Mouse (Mus musculus) stomach, embryonic 14.5 days (tissue): ENCODE measurements around the gene Man2a2. TPM values are rescaled to one million over a fixed set of nuclear protein-coding genes. Genes with fewer than 3 reads are reported as not detected.
A peak's percentile ranks its signal among the peaks of the same experiment; 100 is the strongest.
"Not testable (repeated sequence)": the region's sequence is repeated elsewhere in the genome, so short reads cannot be mapped to it uniquely, and the experiment has no call there.

Source experiments
- ATAC-seq: fragments of 200-750 bp; cut with Nextera tagmentation; 2 replicates; pipeline ENCODE4 v1.8.0; 2017; ENCODE audit warnings: low read depth, moderate TSS enrichment; ENCODE audit not compliant: insufficient number of reproducible peaks, insufficient read depth, low FRiP score
- H3K27ac ChIP-seq: fragments of 300-500 bp; sonication (generic); 2 replicates; pipeline ENCODE4 v1.5.1; 2014; ENCODE audit warnings: mild to moderate bottlenecking, low read length, moderate library complexity, mixed read lengths
- H3K27me3 ChIP-seq: fragments of 300-500 bp; sonication (generic); 2 replicates; pipeline ENCODE4 v1.6.1; 2014; ENCODE audit warnings: low read length, control low read depth, mixed read lengths; ENCODE audit not compliant: control insufficient read depth, insufficient read depth
- H3K36me3 ChIP-seq: fragments of 300-500 bp; sonication (generic); 2 replicates; pipeline ENCODE4 v1.6.1; 2014; ENCODE audit warnings: mild to moderate bottlenecking, control low read depth, low read length, moderate library complexity, mixed read lengths; ENCODE audit not compliant: control insufficient read depth, insufficient read depth
- H3K4me1 ChIP-seq: fragments of 300-500 bp; sonication (generic); 2 replicates; pipeline ENCODE4 v1.6.1; 2014; ENCODE audit warnings: low read length, control low read depth, mixed read lengths; ENCODE audit not compliant: control insufficient read depth, insufficient read depth
- H3K4me2 ChIP-seq: fragments of 300-500 bp; sonication (generic); replicated peaks from 2 replicates; pipeline ENCODE4 v1.6.1; 2014; ENCODE audit warnings: low read depth, low read length, control low read depth
- H3K4me3 ChIP-seq: fragments of 300-500 bp; sonication (generic); 2 replicates; pipeline ENCODE4 v1.5.1; 2014; ENCODE audit warnings: low read depth, low read length, control low read depth
- H3K9ac ChIP-seq: fragments of 300-500 bp; sonication (generic); replicated peaks from 2 replicates; pipeline ENCODE4 v1.6.1; 2014; ENCODE audit warnings: low read depth, mild to moderate bottlenecking, control low read depth, low read length, moderate library complexity, mixed read lengths
- H3K9me3 ChIP-seq: fragments of 300-500 bp; sonication (generic); 2 replicates; pipeline ENCODE4 v1.6.1; 2016; ENCODE audit warnings: low read depth, low read length, control low read depth; ENCODE audit not compliant: control insufficient read depth
- WGBS: fragments of 180-500 bp; shearing (Covaris S2); extraction: QIAGEN DNeasy Blood & Tissue Kit; methylation state at CpG from one replicate; pipeline ENCODE4 v1.1.7; 2014; 5-methylcytosine and 5-hydroxymethylcytosine counted together
- polyA plus RNA-seq: library from polyadenylated mRNA; unstranded; fragments of >200 nt; fragmentation: Nextera tagmentation; extraction: Ambion mirVana; gene quantifications from 2 replicates; pipeline ENCODE4 v1.2.1, GENCODE M21; 2014

Gene Man2a2
- polyA plus RNA-seq, 1 experiment from 2014 or later: 19.8 TPM

- Histone ChIP-seq H3K9me3 (no peaks in the 10 kb centered on the region), H3K4me1 (no peaks in the 10 kb centered on the region), H3K27ac (no peak overlapping the region), H3K4me2 (no peak overlapping the region), H3K9ac (no peak overlapping the region), H3K36me3 (peaks cover 90% of the 10 kb centered on the region), H3K4me3 (no peak overlapping the region), H3K27me3 (no peaks in the 10 kb centered on the region)
- no peak for ATAC-seq
- 94% methylated on average over 19 of the region's 19 CpGs for WGBS
These were observed 39.7 kb downstream of the Man2a2 start for GRCm38 (mm10) chr7:80331433-80331832.

DNA sequence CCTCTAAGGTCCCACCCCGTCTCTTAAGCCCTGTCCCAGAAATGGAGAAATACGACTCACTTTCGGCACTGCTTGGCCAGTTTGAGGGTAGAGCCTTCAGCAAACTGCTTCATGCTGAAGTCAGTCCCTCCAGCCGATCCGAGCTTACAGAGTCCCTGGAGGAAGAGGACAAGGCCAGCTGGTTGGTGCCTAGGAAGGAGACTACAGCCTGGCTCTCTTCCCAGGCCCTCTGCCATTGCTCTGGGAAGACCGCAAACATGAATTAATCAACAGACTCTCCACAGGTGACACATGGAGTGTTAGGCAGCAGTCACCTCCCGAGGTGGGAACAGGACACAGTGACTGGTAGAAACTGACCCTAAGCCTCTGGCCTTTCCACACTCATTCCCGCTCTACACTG, 40.9 kb downstream of the Man2a2 start:
- 86% methylated on average over 8 of the region's 8 CpGs for WGBS
- peaks cover under 1% of the 10 kb centered on the region; the same call in 1 of the 2 replicates for H3K4me1 ChIP-seq
- no peak overlapping the region for H3K9ac ChIP-seq
- no peak overlapping the region for H3K4me3 ChIP-seq
- no peak overlapping the region for H3K27ac ChIP-seq
- H3K27me3 ChIP-seq: no peaks in the 10 kb centered on the region
- peaks cover 89% of the 10 kb centered on the region for H3K36me3 ChIP-seq
- H3K9me3 ChIP-seq: no peaks in the 10 kb centered on the region
- no peak overlapping the region for H3K4me2 ChIP-seq
- ATAC-seq: no peak

- ATAC-seq: no peak
- Histone ChIP-seq H3K4me2 (no peak overlapping the region), H3K4me3 (no peak overlapping the region), H3K4me1 (peaks cover 11% of the 10 kb centered on the region; the same call in 1 of the 2 replicates), H3K27me3 (no peaks in the 10 kb centered on the region), H3K9me3 (no peaks in the 10 kb centered on the region), H3K9ac (no peak overlapping the region), H3K36me3 (peaks cover 56% of the 10 kb centered on the region), H3K27ac (no peak overlapping the region)
- WGBS: 94% methylated on average over 17 of the region's 19 CpGs
These were observed 45.1 kb downstream of the Man2a2 start for GRCm38 (mm10) chr7:80326076-80326475.

DNA sequence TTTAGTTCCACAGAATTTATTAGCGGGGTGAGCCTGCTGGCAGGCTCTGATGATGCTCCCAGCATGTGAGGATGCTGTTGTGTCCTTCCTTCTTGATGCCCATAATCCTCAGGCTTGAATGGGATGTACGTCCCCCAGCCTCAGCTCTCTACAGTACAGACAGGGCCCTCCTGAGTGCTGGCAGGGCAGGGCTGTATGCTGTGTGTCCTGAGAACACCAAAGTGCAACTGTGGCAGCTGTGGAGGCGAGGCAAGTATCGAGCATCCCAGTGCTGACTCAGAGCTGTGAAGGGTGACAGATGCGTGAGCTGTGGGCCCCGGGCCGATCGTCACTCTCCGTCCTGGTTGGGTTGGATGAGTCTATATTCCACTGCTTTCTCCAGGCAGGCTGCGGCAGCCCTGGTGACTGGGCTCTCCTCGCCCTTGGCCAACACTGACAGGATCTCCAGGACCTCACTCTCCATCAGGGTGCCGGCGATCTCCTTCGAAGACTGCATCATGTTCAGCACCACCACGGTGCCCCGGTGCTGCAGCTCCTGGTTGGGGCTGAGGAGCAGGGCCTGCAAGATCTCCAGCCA, 45.8 kb downstream of the Man2a2 start:
- no peak overlapping the region for H3K9ac ChIP-seq
- peaks cover 49% of the 10 kb centered on the region for H3K36me3 ChIP-seq
- H3K4me3 ChIP-seq: no peak overlapping the region
- H3K4me1 ChIP-seq: peaks cover 11% of the 10 kb centered on the region; the same call in 1 of the 2 replicates
- no peak for ATAC-seq
- no peaks in the 10 kb centered on the region for H3K27me3 ChIP-seq
- H3K4me2 ChIP-seq: no peak overlapping the region
- 93% methylated on average over 16 of the region's 16 CpGs for WGBS
- H3K27ac ChIP-seq: peak overlapping the region; percentile 39; the same call in 1 of the 2 replicates
- H3K9me3 ChIP-seq: no peaks in the 10 kb centered on the region

DNA sequence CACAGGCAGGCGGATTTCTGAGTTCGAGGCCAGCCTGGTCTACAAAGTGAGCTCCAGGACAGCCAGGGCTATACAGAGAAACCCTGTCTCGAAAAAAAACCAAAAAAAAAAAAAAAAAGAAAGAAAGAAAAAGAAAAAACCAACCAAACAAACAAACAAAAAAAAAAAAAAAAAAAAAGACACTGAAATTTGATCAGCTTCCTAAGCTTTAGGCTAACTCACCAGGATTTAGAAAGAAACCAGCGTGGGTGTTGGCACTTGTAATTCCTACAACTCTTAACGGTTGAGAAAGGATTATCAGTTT, 46.4 kb downstream of the Man2a2 start:
- 0 out of 2 replicates have a peak overlapping the region, but pooled peaks have one; percentile 15 for H3K4me2 ChIP-seq

GRCm38 (mm10) chr7:80324043-80324815, 46.9 kb downstream of the Man2a2 start, which contains the start of gene Rccd1:
Gene Rccd1 (minus strand): TSS chr7:80324454.
- WGBS: 2% methylated on average over 38 of the region's 38 CpGs
- H3K4me3 ChIP-seq: peak within 1 kb of the TSS; percentile 54
- H3K4me2 ChIP-seq: peak within 1 kb of the TSS; percentile 85
- H3K27ac ChIP-seq: peak within 1 kb of the TSS; percentile 86
- ATAC-seq: peak; percentile 99
- H3K27me3 ChIP-seq: no peaks in the 10 kb centered on the region
- no peaks in the 10 kb centered on the region for H3K9me3 ChIP-seq
- H3K9ac ChIP-seq: peak within 1 kb of the TSS; percentile 57
- H3K4me1 ChIP-seq: peaks cover 11% of the 10 kb centered on the region; the same call in 1 of the 2 replicates
- H3K36me3 ChIP-seq: peaks cover 37% of the 10 kb centered on the region

More for the DNA sequence above, 46.4 kb downstream of the Man2a2 start:
- 40% methylated on average over 5 of the region's 5 CpGs for WGBS
- H3K27me3 ChIP-seq, ATAC-seq, H3K9ac ChIP-seq, H3K4me3 ChIP-seq, H3K9me3 ChIP-seq: not testable (repeated sequence)
- Histone ChIP-seq H3K27ac (peak overlapping the region; percentile 86; the same call in 1 of the 2 replicates), H3K4me1 (peaks cover 11% of the 10 kb centered on the region; the same call in 1 of the 2 replicates), H3K36me3 (peaks cover 43% of the 10 kb centered on the region)

DNA sequence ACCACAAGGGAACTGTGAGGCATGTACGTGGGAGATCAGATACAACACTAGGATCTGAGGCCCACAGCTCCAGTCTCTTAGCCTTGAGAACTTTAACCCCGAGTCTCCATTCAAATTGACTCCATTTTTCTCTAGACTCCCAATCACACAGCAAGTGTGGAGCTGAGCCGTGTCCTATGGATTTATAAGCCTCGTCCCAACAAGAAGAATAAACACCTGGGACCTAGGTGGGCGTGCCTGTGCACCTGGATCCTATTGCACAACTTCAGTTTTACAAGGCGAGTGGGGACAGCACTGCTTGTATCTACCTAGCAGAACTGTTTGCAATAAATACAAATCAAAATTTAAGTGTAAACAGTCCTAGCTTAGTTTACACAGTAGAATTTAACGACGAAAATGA, 47.8 kb downstream of the Man2a2 start:
- peak overlapping the region; percentile 85 for H3K4me2 ChIP-seq
- peak overlapping the region; percentile 54 for H3K4me3 ChIP-seq
- H3K4me1 ChIP-seq: peaks cover 11% of the 10 kb centered on the region; the same call in 1 of the 2 replicates
- H3K9ac ChIP-seq: peak overlapping the region; percentile 57
- peak overlapping the region; percentile 86 for H3K27ac ChIP-seq
- H3K9me3 ChIP-seq: no peaks in the 10 kb centered on the region
- no peak for ATAC-seq
- 10% methylated on average over 8 of the region's 8 CpGs for WGBS
- peaks cover 31% of the 10 kb centered on the region for H3K36me3 ChIP-seq
- no peaks in the 10 kb centered on the region for H3K27me3 ChIP-seq

GRCm38 (mm10) chr7:80319846-80320496, 51.2 kb downstream of the Man2a2 start:
- no peak overlapping the region for H3K9ac ChIP-seq
- no peaks in the 10 kb centered on the region for H3K27me3 ChIP-seq
- no peak overlapping the region for H3K27ac ChIP-seq
- H3K36me3 ChIP-seq: peaks cover 19% of the 10 kb centered on the region
- no peak overlapping the region for H3K4me2 ChIP-seq
- no peak overlapping the region for H3K4me3 ChIP-seq
- no peak for ATAC-seq
- H3K9me3 ChIP-seq: no peaks in the 10 kb centered on the region
- H3K4me1 ChIP-seq: peaks cover 8% of the 10 kb centered on the region; the same call in 1 of the 2 replicates
- 81% methylated on average over 19 of the region's 19 CpGs for WGBS
